Mouse (Mus musculus) lung, embryonic 14.5 days (tissue): ENCODE measurements at regions not wholly inside any gene's neighbourhood (a gene's known extent, or its start where the extent isn't known, plus 50 kb on each side); places are given as distances from the start of the nearest gene placed in this dataset.
A peak's percentile ranks its signal among the peaks of the same experiment; 100 is the strongest.

Experiments used
- ATAC-seq: fragments of 200-750 bp; cut with Nextera tagmentation; 2 replicates; pipeline ENCODE4 v1.8.0; 2017; ENCODE audit warnings: mild to moderate bottlenecking, moderate TSS enrichment, moderate library complexity; ENCODE audit not compliant: insufficient read depth
- DNase-seq: peaks from one replicate; pipeline ENCODE4 v3.0.0-alpha.2; 2015
- H3K27ac ChIP-seq: fragments of 300-500 bp; sonication (generic); 2 replicates; pipeline ENCODE4 v1.5.1; 2014; ENCODE audit warnings: low read depth, mild to moderate bottlenecking, moderate library complexity
- H3K27me3 ChIP-seq: fragments of 300-500 bp; sonication (generic); 2 replicates; pipeline ENCODE4 v1.6.1; 2014; ENCODE audit warnings: low read length, control low read depth; ENCODE audit not compliant: insufficient read depth
- H3K36me3 ChIP-seq: fragments of 300-500 bp; sonication (generic); 2 replicates; pipeline ENCODE4 v1.6.1; 2014; ENCODE audit warnings: control low read depth; ENCODE audit not compliant: insufficient read depth
- H3K4me1 ChIP-seq: fragments of 300-500 bp; sonication (generic); 2 replicates; pipeline ENCODE4 v1.6.1; 2014; ENCODE audit warnings: antibody characterized with exemption, control low read depth; ENCODE audit not compliant: insufficient read depth
- H3K4me2 ChIP-seq: fragments of 300-500 bp; sonication (generic); 2 replicates; pipeline ENCODE4 v1.6.1; 2014; ENCODE audit warnings: mild to moderate bottlenecking
- H3K4me3 ChIP-seq: fragments of 300-500 bp; sonication (generic); 2 replicates; pipeline ENCODE4 v1.5.1; 2014; ENCODE audit warnings: low read depth, low read length
- H3K9ac ChIP-seq: fragments of 300-500 bp; sonication (generic); 2 replicates; pipeline ENCODE4 v1.6.1; 2014
- H3K9me3 ChIP-seq: fragments of 300-500 bp; sonication (generic); 2 replicates; pipeline ENCODE4 v1.6.1; 2016; ENCODE audit warnings: low read depth, low read length, control low read depth
- CTCF ChIP-seq: IDR thresholded peaks from 2 replicates; pipeline ENCODE4 v1.5.1; 2016; ENCODE audit warnings: antibody characterized with exemption, low read depth
- WGBS: fragments of 180-500 bp; shearing (Covaris S2); extraction: QIAGEN DNeasy Blood & Tissue Kit; methylation state at CpG from one replicate; pipeline ENCODE4 v1.1.7; 2014; 5-methylcytosine and 5-hydroxymethylcytosine counted together

- 51% methylated on average over 8 of the region's 8 CpGs for WGBS
- Histone ChIP-seq H3K4me2 (no peak overlapping the region), H3K4me1 (no peaks in the 10 kb centered on the region; the same call in 1 of the 2 replicates), H3K9ac (no peak overlapping the region), H3K27ac (no peak overlapping the region), H3K4me3 (no peak overlapping the region), H3K36me3 (no peaks in the 10 kb centered on the region), H3K27me3 (0 out of 2 replicates have a peak, but pooled peaks cover 3% of the 10 kb centered on the region), H3K9me3 (no peaks in the 10 kb centered on the region)
- DNase-seq (peak; percentile 31), ATAC-seq (no peak)
- TF ChIP-seq CTCF: no peak
Observed at GRCm38 (mm10) chr3:52780356-52780755, 236.7 kb downstream of the Cog6 start.

- Histone ChIP-seq H3K9me3 (no peaks in the 10 kb centered on the region), H3K27ac (no peak overlapping the region), H3K36me3 (no peaks in the 10 kb centered on the region), H3K4me2 (no peak overlapping the region), H3K4me1 (no peaks in the 10 kb centered on the region; the same call in 1 of the 2 replicates), H3K9ac (no peak overlapping the region), H3K27me3 (0 out of 2 replicates have a peak, but pooled peaks cover 3% of the 10 kb centered on the region), H3K4me3 (no peak overlapping the region)
- ATAC-seq (no peak), DNase-seq (no peak)
- no peak for TF ChIP-seq CTCF
- 70% methylated on average over 4 of the region's 4 CpGs for WGBS
Observed at GRCm38 (mm10) chr3:52775875-52776274, 241.2 kb downstream of the Cog6 start.

GRCm38 (mm10) chr3:52775156-52775555, 241.9 kb downstream of the Cog6 start:
- H3K9me3 ChIP-seq: no peaks in the 10 kb centered on the region
- no peak overlapping the region for H3K4me3 ChIP-seq
- DNase-seq: no peak
- H3K4me2 ChIP-seq: no peak overlapping the region
- 55% methylated on average over 7 of the region's 7 CpGs for WGBS
- H3K27ac ChIP-seq: no peak overlapping the region
- 0 out of 2 replicates have a peak, but pooled peaks cover 3% of the 10 kb centered on the region for H3K27me3 ChIP-seq
- no peaks in the 10 kb centered on the region; the same call in 1 of the 2 replicates for H3K4me1 ChIP-seq
- H3K36me3 ChIP-seq: no peaks in the 10 kb centered on the region
- no peak overlapping the region for H3K9ac ChIP-seq
- TF ChIP-seq CTCF: no peak
- ATAC-seq: no peak

GRCm38 (mm10) chr3:52774734-52775133, 242.3 kb downstream of the Cog6 start:
- Histone ChIP-seq H3K9ac (no peak overlapping the region), H3K4me2 (no peak overlapping the region), H3K4me1 (no peaks in the 10 kb centered on the region), H3K27ac (no peak overlapping the region), H3K36me3 (no peaks in the 10 kb centered on the region), H3K4me3 (no peak overlapping the region), H3K9me3 (no peaks in the 10 kb centered on the region), H3K27me3 (0 out of 2 replicates have a peak, but pooled peaks cover 3% of the 10 kb centered on the region)
- DNase-seq (no peak), ATAC-seq (no peak)
- TF ChIP-seq CTCF: no peak
- 85% methylated on average over 6 of the region's 6 CpGs for WGBS

- H3K27ac ChIP-seq: no peak overlapping the region
- ATAC-seq (no peak), DNase-seq (peak; percentile 19)
- H3K4me2 ChIP-seq: no peak overlapping the region
- H3K9me3 ChIP-seq: no peaks in the 10 kb centered on the region
- H3K9ac ChIP-seq: no peak overlapping the region
- H3K36me3 ChIP-seq: no peaks in the 10 kb centered on the region
- H3K27me3 ChIP-seq: no peaks in the 10 kb centered on the region
- TF ChIP-seq CTCF: no peak
- 73% methylated on average over 10 of the region's 10 CpGs for WGBS
- H3K4me1 ChIP-seq: no peaks in the 10 kb centered on the region
- no peak overlapping the region for H3K4me3 ChIP-seq
Observed at GRCm38 (mm10) chr3:52767276-52767675, 249.8 kb downstream of the Cog6 start.

- Histone ChIP-seq H3K9ac (no peak overlapping the region), H3K4me2 (no peak overlapping the region), H3K27ac (no peak overlapping the region), H3K36me3 (no peaks in the 10 kb centered on the region), H3K4me1 (no peaks in the 10 kb centered on the region), H3K4me3 (no peak overlapping the region), H3K9me3 (no peaks in the 10 kb centered on the region), H3K27me3 (no peaks in the 10 kb centered on the region)
- 72% methylated on average over 5 of the region's 5 CpGs for WGBS
- no peak for ATAC-seq
- no peak for TF ChIP-seq CTCF
- no peak for DNase-seq
Observed at GRCm38 (mm10) chr3:52766841-52767240, 250.2 kb downstream of the Cog6 start.

- no peak for DNase-seq
- H3K9ac ChIP-seq: no peak overlapping the region
- no peak overlapping the region for H3K4me3 ChIP-seq
- H3K9me3 ChIP-seq: no peaks in the 10 kb centered on the region
- no peak overlapping the region for H3K27ac ChIP-seq
- TF ChIP-seq CTCF: no peak
- no peak for ATAC-seq
- no peaks in the 10 kb centered on the region for H3K4me1 ChIP-seq
- H3K4me2 ChIP-seq: no peak overlapping the region
- H3K27me3 ChIP-seq: no peaks in the 10 kb centered on the region
- H3K36me3 ChIP-seq: no peaks in the 10 kb centered on the region
- 42% methylated on average over 4 of the region's 4 CpGs for WGBS
Observed at GRCm38 (mm10) chr3:52764166-52764565, 252.9 kb downstream of the Cog6 start.

- ATAC-seq: peak; percentile 52; the same call in 1 of the 2 replicates
- no peak overlapping the region for H3K4me2 ChIP-seq
- peak; percentile 34 for DNase-seq
- no peaks in the 10 kb centered on the region for H3K4me1 ChIP-seq
- no peak for TF ChIP-seq CTCF
- H3K9me3 ChIP-seq: no peaks in the 10 kb centered on the region
- H3K9ac ChIP-seq: no peak overlapping the region
- WGBS: 45% methylated on average over 5 of the region's 5 CpGs
- no peaks in the 10 kb centered on the region for H3K27me3 ChIP-seq
- H3K36me3 ChIP-seq: no peaks in the 10 kb centered on the region
- no peak overlapping the region for H3K27ac ChIP-seq
- no peak overlapping the region for H3K4me3 ChIP-seq
Observed at GRCm38 (mm10) chr3:52763660-52764059, 253.4 kb downstream of the Cog6 start.
